Mouse (Mus musculus) bone marrow macrophage, adult 2 months (primary cell): ENCODE measurements around the gene Chrnd.

Experiments used
- CTCF ChIP-seq: IDR thresholded peaks from 2 replicates; pipeline ENCODE4 v1.5.1; 2012; ENCODE audit warnings: low read depth, mild to moderate bottlenecking, low read length, moderate library complexity
- POLR2A ChIP-seq: IDR thresholded peaks from 2 replicates; pipeline ENCODE4 v1.6.1; 2012; ENCODE audit warnings: mild to moderate bottlenecking, low read depth, low read length, borderline replicate concordance

GRCm38 (mm10) chr1:87205502-87205901 lies 15.1 kb downstream of the Chrnd start:
- TF ChIP-seq CTCF (no peak), POLR2A (no peak)
